Mouse (Mus musculus) frontal cortex, adult (tissue): ENCODE results near the gene Gm9821.

Experiments
- ATAC-seq: cut with Nextera tagmentation; 2 replicates; pipeline ENCODE4 v1.9.2; 2017; ENCODE audit warnings: mild to moderate bottlenecking, moderate library complexity, mixed read lengths; ENCODE audit not compliant: low TSS enrichment

Gm9821 gene

DNA sequence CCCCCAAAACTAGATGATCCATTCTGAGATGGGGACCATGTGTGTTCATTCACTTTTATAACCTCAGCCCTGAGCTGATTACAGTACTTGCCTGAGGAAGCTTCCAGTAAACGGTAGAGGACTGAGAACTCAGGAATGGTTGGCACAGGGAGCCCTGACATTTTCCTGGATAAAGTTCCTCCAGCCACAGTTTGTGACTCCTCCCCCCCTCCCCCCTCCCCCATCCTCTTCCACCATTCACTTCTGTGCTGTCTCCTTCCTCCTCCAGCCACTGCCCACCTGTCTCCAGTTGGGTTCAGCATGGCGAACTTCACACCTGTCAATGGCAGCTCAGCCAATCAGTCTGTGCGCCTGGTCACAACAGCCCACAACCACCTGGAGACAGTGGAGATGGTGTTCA lies 18.6 kb upstream of the Gm9821 start, which contains the start of gene Chrm4:
Chrm4 (plus strand) TSS at position 301 of the 400 bp plus-strand sequence.
- no peak for ATAC-seq

DNA sequence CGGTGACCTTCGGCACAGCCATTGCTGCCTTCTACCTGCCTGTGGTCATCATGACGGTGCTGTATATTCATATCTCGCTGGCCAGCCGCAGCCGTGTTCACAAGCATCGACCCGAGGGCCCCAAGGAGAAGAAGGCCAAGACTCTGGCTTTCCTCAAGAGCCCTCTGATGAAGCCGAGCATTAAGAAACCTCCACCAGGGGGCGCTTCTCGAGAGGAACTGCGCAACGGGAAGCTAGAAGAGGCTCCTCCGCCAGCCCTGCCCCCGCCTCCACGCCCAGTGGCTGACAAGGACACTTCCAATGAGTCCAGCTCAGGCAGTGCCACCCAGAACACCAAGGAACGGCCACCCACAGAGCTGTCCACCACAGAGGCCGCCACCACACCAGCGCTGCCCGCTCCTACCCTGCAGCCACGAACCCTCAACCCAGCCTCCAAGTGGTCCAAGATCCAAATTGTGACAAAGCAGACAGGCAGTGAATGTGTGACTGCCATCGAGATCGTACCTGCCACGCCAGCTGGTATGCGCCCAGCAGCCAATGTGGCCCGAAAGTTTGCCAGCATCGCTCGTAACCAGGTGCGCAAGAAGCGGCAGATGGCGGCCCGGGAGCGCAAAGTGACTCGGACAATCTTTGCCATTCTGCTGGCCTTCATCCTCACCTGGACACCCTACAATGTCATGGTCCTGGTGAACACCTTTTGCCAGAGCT lies 17.5 kb upstream of the Gm9821 start:
- 0 out of 2 replicates have a peak, but pooled peaks have one; percentile 17 for ATAC-seq

DNA sequence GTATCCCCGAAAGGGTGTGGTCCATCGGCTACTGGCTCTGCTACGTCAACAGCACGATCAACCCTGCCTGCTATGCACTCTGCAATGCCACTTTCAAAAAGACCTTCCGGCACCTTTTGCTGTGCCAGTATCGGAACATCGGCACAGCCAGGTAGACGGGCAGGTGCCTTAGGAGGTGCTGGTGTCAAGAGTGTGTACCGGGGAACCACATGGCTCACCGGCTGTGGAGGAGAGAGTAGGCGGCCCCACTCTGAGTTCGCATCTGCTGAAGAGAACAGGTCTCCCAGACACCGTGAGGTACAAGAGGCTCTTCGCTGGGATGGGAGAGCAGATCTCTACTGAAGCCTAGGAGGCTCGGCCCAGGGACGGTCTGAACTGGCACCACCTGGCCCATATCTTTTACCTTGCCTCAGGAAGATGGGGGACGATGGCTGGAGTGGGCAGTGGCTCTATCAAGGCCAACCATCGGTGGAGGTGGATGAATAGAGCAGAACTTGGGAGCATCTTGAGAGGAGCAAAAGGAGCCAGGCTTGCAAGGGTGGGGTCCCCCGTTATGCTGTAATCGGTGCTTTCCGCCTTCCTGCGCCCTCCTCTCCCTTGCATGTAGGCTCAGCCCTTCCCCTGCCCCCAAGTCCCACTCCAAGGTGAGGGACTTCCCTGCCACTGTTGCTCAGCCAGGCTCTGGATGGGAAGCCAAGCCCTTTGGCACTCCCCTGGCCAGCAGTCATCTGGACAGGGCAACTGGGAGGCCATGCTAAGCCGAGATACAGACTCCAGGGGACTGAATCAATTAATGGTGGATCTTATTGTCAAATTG lies 16.8 kb upstream of the Gm9821 start:
- ATAC-seq: 0 out of 2 replicates have a peak, but pooled peaks have one; percentile 14

DNA sequence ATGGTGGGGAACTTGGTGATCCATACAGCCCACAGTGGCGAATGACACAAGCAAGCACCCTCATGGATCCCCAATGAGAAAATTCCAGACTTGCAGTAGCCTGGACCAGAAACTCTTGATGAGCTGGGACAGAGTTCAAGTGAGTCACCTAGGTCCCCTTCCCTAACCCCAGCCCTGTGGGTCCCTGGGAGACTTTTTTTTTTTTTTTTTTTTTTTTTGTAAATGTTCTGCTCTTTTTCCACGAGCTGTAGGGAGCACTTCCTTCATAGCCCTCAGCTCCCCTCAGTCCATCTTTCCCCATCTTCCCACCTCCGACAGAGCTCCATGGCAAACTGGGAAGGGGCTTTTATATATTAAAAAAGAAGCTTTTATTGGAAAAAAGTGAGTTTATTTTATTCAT lies 16.0 kb upstream of the Gm9821 start:
- ATAC-seq: no peak

DNA sequence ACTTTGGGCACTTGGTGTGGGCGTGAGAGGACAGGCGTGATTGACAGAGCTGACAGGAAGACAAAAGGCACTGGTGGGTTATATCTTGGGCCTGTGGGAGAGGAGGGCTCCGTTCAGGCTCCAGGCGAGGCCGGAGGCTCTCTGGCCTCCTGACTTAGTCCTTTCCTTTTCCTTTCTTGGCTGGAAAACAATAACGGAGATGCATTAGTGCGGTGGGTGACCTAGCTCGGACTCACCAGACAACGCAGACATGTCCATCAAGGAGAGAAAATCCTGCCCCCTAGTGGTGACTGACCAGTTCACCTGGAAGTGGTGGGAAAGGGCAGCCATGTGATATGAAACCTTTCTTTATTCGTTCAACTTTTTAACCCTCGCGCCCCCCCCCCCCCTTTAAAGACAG lies 15.6 kb upstream of the Gm9821 start:
- no peak for ATAC-seq

DNA sequence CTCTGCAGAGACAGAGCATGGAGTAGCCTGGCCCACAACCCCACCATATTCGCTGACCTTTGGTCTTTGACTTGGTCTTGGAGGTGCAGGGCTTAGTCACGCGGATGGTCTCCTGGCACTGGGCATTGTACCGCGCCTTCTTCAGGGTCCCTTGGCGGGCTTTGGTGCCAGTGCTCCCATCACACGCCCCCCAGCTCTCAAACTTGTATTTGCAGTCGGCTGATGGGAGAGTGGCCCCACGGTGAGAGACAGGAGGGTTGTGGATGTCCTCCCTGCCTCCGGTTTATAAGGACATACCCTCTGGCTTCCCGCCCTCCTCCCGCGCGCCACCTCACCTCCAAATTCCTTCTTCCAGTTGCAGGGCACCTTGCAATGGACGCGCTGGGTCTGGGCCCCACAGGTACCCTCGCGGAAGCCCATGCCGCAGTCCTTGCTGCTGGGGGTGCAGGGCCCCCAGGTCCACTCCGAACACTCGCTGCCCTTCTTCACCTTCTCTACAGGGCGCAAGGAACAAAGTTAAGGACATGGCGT lies 14.7 kb upstream of the Gm9821 start:
- ATAC-seq: no peak

DNA sequence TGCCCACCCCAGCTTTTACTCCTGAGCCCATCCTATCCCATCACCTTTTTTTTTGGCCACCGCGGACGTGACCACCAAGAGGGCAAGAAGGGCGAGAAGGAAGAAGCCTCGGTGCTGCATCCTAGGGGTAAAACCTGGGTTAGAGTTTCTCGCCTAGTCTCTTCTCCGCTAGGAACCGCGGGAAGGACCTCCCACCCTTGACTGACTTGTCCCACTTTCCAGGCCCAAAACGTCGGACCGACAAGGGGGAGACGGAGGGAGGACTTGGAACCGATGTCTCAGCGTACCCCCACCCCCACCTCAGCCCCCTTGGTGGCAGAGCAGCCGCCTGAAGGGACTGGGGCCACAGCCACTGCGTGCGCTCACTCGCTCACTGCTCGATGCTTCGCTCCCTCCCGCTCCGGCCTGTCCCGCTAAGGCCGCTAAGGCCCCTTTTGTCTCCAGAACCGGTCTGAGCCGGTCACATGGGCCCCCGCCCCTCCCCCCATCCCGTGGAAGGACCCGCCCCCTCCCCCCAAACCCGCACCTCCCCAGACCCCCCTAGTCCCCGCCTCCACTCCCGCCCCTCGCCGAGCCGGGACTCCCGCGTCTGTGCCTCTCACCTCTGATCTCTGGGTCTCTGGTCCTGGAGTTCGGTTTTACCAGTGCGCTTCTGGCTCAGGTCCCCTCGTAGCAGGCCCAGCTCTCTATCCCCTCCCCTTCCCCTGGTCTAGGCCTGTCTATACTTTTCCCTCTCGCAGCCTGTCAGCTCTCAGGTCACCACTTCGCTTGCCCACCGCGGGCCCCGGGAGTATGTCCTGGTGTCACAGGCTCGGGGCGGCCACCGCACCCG lies 14.0 kb upstream of the Gm9821 start:
- ATAC-seq: no peak

DNA sequence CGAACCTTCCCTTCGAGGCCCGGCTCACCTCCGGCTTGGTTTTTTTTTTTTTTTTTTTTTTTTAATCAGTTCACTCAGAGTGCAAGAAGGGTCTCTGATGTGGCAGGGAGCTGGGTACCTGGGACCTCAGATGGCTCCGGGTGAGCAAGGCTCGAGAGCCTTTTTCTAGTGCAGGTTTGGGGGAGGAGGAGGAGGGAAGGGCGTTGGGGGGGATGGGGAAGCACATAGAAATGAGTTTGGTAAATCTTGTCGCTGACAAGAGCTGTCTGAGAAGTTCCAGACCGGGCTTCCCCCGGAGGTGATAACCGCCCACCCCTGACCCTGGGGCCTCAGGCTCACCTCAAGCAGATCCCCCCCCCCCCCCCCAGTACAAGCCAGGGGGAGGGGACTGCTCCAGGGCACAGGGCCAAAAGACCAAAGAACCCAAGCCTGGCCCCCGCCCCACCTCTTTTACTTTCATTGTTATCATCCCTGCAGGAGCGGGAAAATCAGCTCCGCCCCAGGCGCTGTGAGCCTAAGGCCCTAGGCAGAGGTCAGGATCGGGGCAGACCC lies 13.3 kb upstream of the Gm9821 start, which contains the start of gene Mdk:
Mdk (minus strand) TSS at position 138 of the 552 bp plus-strand sequence.
- ATAC-seq: no peak

DNA sequence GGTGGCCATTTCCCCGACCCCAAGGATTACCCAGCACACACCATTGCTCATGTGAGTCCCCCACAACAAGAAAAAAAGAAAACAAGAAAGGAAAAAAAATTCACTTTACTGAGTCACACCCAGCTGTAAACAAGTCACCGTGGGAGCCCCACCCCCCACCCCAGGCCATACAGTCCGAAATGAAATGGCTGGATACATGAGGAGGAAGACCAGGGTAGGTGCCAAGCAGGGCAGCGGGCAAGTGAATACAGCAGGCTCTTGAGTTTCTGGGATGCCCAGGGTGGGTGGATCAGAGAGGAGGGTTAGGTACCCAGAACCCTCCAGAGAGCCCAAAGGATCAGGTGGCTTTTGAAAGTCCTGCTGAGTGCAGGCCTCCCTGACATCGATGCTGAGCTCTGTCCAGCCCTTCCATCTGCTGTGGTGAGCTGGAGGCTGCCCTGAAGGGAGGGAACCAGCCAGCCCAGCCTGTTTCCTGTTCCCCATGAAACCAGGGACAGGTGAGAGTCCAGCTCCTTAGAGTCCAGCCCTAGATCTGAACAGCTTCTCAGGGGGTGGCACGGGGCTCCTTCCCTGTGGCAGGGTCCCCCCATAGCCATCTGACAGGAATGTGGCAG lies 12.7 kb upstream of the Gm9821 start:
- no peak for ATAC-seq

DNA sequence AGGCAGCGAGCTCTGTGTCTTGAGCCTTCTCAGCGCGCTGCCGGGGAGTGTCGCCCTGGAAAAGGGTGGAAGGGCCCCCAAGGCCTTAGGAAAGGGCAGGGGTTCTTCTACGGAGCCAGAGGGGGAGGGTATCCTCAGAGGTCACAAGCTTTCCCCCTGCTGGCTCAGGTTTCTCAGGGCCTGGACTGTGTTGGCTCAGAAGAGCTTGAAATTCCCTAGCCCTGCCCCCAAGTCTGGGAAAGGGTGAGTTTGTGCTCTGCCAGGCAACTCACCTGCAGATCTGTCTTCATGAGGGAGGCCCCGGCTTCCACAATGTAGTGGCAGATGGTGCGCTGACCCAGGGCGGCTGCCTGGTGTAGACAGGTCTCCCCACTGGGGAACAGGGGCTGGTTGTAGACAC lies 12.0 kb upstream of the Gm9821 start:
- no peak for ATAC-seq

DNA sequence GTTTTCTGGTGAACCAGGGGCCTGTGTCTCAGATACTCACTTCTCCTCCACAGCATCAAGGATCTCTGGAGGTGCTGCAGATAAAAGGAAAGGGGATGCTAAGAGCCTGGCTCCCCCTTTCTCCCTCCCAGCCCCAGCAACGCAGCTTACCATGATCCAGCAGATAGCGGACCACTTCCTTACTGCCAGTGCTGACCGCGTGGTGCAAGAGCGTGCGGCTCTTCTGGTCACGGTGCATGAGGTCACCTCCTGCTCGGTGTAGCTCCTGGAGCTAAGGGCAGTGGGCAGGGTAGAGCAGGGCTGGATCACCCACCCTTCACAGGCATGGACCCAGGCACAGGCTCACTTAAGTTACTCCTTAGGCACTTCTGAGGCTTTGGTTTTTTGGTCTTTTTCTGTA lies 11.5 kb upstream of the Gm9821 start:
- no peak for ATAC-seq

DNA sequence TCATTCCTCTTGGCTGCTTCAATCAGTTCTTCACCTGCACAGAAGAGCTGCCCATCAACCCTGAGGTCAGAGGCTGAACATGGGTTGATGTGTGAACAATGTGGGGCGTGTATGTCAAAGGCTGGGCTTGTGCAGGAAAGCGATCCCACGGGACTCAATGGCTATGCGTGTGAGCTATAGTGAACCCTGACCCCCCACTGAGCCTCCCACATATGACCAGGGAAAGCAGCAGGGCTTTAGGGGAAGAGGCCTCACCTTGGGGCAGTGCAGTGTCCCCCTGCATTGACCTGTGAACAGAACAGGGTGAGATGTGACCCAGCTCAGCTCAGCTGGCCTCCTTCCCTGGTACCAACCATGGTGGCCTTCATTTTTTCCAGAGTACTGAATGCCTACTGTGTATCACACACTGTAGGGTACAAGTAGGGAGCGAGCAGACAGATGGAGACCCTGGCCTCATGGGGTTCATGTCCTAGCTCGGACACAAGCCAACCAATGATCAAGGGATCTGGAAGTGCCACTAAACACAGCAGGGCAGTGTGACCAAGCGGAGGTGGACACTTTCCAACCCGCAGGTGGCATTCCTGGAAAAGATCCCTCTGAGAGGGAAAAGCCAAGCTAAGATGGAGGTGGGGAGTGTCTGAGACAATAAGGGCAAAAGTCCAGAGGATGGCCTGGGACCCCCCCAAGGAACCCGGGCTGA lies 10.5 kb upstream of the Gm9821 start:
- no peak for ATAC-seq

DNA sequence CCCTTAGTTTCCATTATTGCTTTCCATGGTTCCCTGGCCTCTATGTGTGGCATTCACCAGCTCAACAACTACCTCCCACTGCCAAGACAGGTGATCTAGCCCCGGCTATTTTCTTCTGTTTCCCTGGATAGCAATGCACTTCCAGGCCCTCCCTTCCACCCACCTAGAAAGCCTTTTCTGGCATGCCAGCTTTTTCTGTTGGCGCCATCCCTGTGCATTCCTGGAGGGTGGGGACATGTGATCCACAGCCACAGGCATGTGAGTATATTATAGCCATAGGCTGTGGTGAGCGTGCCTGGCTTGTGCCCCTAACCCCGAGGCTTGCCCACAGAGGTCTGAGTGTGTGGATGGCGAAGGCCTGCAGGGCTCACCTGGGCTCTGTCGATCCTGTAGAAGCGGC lies 9.3 kb upstream of the Gm9821 start:
- ATAC-seq: peak; percentile 60

DNA sequence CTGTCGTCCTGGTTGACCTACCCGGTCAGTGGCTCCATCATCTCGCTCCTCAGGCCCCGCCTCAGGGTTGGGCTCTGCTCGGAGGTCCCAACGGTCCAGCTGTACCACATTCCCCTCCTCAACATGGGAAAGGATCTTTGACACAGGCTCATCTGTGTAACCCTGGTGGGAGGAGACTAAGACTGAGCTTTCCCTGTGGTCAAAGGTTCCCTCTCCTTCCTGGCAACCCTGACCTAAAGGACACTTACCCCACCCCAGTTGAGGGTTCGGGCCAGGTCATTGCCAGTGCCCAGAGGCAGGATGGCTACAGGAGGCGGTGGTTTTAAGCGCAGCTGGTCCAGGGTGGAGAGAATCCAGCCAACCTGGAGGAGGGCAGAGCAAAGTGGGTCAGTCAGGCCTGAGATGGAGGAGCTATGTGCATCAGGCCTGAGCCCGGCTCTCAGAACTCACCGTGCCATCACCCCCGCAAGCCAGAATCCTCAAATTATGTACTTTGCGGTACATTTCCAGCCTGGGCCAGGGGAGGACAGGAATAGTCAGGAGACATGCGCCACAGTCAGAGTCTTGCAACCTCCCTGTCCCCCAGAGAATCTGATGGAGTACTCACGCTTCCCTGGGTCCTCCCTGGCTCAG lies 6.1 kb upstream of the Gm9821 start:
- ATAC-seq: peak; percentile 28

DNA sequence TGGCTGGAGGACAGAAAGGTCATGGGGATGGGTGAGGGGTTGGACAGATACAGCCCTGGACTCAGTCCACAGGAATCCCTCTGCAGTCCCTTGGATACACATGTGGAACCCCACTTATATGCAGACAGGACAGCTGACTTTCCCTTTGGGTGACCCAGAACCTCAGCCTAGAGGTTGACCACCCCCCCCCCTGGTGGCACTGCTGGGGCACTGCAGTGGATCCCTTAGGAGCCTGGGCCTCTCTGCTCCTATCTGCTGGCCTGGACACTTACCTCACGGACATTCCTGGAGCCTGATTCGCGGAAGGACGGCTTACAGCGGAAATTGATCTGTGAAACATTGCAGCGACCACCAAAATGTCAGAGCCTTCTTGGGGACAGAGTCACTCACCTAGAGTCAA lies 3.1 kb upstream of the Gm9821 start:
- ATAC-seq: no peak

DNA sequence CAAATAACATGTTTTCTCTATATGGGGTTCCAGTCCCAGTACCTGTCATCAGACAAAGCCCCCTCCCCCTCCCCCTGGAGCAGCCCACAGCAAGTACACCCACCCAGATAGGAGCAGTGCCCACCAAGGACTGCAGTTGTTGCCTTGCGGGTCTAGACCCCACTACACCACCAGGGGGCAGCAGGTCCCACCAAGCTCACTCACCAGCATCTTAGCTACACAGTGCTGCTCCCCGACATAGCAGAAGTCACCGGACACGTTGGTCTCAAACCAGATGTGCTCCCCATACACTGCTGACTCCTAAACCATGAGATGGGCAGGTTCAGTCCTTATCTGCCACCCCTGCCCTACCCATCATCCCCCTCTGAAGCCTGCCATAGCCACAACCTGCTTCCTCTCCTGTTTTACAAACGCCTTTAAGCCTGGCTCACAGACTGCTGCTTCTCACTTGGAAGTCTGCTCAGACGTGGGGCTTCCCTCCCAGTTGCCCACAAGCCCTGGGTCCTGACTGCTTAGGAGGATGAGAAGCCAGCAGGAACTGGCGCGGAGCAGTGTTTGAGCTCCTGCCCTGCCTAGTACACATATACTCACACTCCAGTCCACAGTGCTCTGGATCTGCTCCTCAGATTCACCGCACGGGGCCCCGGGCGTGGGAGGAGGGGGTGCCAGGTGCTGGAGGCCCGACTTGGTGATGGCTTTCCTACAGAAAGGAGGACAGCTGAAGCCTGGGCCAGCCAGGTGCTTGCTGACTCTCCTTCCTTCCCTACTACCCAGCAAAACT lies 1.1 kb upstream of the Gm9821 start:
- peak; percentile 25 for ATAC-seq

DNA sequence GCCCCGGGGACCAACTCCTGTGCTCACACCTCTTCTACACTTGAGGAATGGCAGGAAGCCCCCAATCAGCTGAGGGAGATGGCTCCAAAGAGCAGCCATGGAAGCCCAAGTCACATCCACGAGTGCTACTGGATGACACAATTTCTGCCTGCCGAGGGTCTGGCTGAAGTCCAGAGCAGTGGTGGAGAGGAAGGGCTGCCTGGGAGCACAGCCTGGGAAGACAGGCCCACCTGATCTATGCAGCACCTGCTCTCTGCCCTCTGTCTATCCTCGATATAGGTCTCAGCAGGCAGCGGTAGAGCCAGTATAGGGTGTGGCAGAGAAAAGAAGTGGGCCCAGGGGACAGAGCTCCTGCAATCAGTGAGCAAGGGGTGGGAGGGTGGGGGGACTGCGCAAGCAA lies 1.3 kb downstream of the Gm9821 start:
- ATAC-seq: no peak

DNA sequence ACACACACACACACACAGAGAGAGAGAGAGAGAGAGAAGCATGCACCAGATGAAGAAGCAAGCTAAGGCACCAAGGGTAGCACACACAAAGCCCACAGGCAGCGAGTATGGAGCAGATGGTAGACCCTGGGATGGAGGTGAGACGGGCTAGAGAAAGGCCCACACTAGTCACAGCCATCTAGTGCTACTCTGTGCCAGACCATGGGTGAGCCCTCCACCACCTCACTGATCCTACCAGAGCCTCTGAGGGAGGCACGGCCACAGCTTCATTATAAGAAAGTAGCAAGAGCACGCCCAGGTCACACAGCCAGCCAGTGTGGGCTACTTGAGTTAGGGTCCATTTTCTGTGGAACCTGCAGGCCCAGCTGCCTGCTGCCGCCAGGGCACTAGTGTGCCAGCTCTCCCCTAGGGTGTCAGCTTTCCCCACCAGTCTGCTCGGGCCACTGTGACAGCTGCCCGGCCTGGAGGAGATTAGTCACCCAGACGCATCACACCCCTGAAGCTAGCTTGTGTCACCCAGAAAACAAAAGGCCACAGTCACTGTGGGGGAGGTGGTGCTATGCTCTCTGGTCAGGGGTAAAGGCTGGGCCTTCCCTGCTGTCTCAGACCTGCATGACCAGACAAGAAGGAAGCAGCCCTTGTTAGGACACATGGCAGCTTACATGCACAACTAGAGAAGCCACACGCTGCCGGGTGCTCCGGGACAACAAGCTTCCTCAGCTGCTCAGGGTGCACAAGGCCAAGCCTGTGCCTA lies 2.1 kb downstream of the Gm9821 start:
- peak; percentile 24; the same call in 1 of the 2 replicates for ATAC-seq

DNA sequence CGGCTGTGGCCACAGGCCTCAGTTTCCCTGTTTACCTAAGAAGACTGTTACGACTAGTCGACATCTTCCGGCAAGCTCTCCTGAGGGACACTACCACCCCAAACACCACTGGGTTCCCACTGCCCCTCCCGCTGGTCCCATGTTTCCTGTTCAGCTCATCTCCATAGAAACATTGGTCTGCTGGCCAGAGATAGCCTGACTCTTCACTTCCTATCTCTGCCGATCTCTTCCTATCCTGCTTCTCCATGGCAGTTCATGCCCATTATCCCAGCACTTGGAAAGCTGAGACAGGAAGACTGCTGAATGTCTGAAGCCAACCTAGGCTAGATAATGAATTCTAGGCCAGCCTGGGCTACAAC lies 2.6 kb downstream of the Gm9821 start:
- ATAC-seq: no peak
